Mouse (Mus musculus): Measurements from ENCODE around the gene Usp1.
"Not testable (repeated sequence)": the region's sequence is repeated elsewhere in the genome, so short reads cannot be mapped to it uniquely, and the experiment has no call there.

Usp1 gene

GRCm38 (mm10) chr4:98979976-98980375 is 56.4 kb downstream of the Usp1 start:
- not testable (repeated sequence) for DNase-seq (ENCODE audit: low spot score in 2 of 2)

- no peak for DNase-seq (ENCODE audit: low spot score in 2 of 2)
Measured at GRCm38 (mm10) chr4:98984701-98985100, 61.1 kb downstream of the Usp1 start.

Data from right cerebral cortex, adult 2 months (tissue).